Mouse (Mus musculus) liver, embryonic 14.5 days (tissue): ENCODE results near the gene Zfp740.

ENCODE experiments used
- CTCF ChIP-seq: IDR thresholded peaks from 2 replicates; pipeline ENCODE4 v1.5.1; 2016; ENCODE audit warnings: antibody characterized with exemption, low read depth, control low read depth
- EP300 ChIP-seq: IDR thresholded peaks from 2 replicates; pipeline ENCODE4 v1.6.1; 2016; ENCODE audit warnings: antibody characterized with exemption, low read depth

DNA sequence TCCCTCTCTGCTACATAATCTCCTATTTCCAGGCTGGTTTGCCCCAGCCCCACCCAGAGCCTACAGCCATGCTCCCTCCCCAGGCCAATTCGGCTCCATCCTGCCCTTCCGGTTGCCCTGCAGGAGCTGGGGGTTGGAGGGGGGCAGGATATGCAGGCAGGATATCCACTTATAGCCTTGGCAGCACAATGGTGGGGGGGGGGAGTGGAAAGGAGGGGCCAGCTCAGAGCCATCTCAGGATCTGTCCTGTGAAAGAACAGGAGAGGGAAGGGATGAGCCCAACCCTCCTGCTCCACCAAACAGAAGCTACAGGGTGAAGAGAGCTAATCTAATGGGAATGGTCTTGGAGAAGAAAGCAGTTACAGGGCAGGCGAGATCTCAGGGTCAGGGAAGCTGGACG is 37.6 kb downstream of the Zfp740 start:
- no peak for TF ChIP-seq CTCF
- no peak for TF ChIP-seq EP300
